Mouse (Mus musculus) erythroblast, embryonic 14.5 days (primary cell): ENCODE results near the gene Fer1l5.

ENCODE experiments used
- GATA1 ChIP-seq: IDR thresholded peaks from 2 replicates; pipeline ENCODE4 v1.6.1; 2012; ENCODE audit warnings: low read length, inconsistent platforms, mixed read lengths
- TAL1 ChIP-seq: IDR thresholded peaks from 3 replicates; pipeline ENCODE4 v1.6.1; 2012; ENCODE audit warnings: low read length, inconsistent platforms, mixed read lengths

- TF ChIP-seq GATA1 (no peak), TAL1 (no peak)
Observed at GRCm38 (mm10) chr1:36436515-36436914, 64.4 kb downstream of the Fer1l5 start.
